In the genomic region with DNA sequence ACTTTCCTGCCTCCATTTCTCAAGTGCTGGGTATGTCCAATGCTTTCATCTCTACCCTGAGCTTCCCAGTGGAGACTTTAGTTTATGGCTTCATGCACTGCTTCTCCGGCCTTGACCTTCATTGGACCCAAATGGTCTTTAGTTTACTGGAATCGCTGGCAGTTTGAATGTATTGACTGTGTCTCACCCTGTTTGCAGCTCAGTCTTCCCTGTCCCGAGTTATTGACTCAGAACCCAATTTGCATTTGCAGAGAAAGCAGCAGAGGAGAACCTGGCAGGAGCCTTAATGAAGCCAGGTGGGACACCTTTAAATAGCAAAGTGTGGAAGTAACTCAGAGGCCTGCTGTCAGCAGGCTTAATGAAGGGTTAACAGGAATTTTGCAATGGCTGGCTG, we compare ENCODE assay signal across 28 mouse cellular contexts. TPM values are rescaled to one million over a fixed set of nuclear protein-coding genes. Genes with fewer than 3 reads are reported as not detected.
DNase-seq lines count a peak whose midpoint lies in the region; ATAC-seq and TF ChIP-seq lines count a peak whose summit lies in the region.
"Had no signal": no experiment of that assay in that cellular context is flagged by ENCODE, and none has a peak within 500 bp of the region (broad histone marks: within the 10 kb centered on the region; RNA-seq: fewer than 3 reads in every experiment).

No protein-coding gene starts in this region.

- no peak overlapping the region for H3K4me2 ChIP-seq in forebrain, embryonic 11.5 days (ENCODE audit: low read depth, low read length, severe bottlenecking)
- no peak overlapping the region for H3K4me2 ChIP-seq in kidney, embryonic 14.5 days (replicated peaks; ENCODE audit: low read depth, low read length)
- H3K4me2 ChIP-seq in CH12.LX (ENCODE audit: insufficient read depth, low read depth, poor library complexity, severe bottlenecking), result no peak overlapping the region
- H3K4me2 ChIP-seq: embryonic facial prominence, embryonic 13.5 days; heart, embryonic 15.5 days; liver, embryonic 15.5 days; lung, embryonic 15.5 days; midbrain, embryonic 15.5 days; neural tube, embryonic 13.5 days had no signal

- WGBS in forebrain, embryonic 11.5 days, result 36% methylated on average over 3 of the region's 3 CpGs
- WGBS in forebrain, embryonic 10.5 days, result 48% methylated on average over 3 of the region's 3 CpGs
- 18% methylated on average over 3 of the region's 3 CpGs for WGBS in kidney, embryonic 14.5 days
- 55% methylated on average over 3 of the region's 3 CpGs for whole genome bisulfite sequencing in embryonic facial prominence, embryonic 10.5 days

- H3K79me2 ChIP-seq in CH12.LX (replicated peaks; ENCODE audit: control insufficient read depth, extremely low read depth, insufficient read depth, poor library complexity, severe bottlenecking), result no peaks in the 10 kb centered on the region

- H3K9ac ChIP-seq in forebrain, embryonic 11.5 days (ENCODE audit: low read length), result no peak overlapping the region
- H3K9ac ChIP-seq in kidney, embryonic 14.5 days (ENCODE audit: low read depth, low read length), result no peak overlapping the region
- no peak overlapping the region for H3K9ac ChIP-seq in CH12.LX (ENCODE audit: insufficient read depth, low read depth)
- H3K9ac ChIP-seq: embryonic facial prominence, embryonic 13.5 days; heart, embryonic 15.5 days; liver, embryonic 15.5 days; lung, embryonic 15.5 days; midbrain, embryonic 15.5 days; neural tube, embryonic 13.5 days had no signal

- no peak overlapping the region for H3K27ac ChIP-seq in forebrain, embryonic 11.5 days (ENCODE audit: low read depth, low read length)
- H3K27ac ChIP-seq in forebrain, embryonic 10.5 days, result no peak overlapping the region
- H3K27ac ChIP-seq in kidney, embryonic 14.5 days (ENCODE audit: low read depth, low read length), result peak overlapping the region; percentile 14; the same call in 1 of the 2 replicates
- H3K27ac ChIP-seq in CH12.LX (ENCODE audit: insufficient read depth, low read depth), result no peak overlapping the region
- peak overlapping the region; percentile 5; the same call in 1 of the 2 replicates for H3K27ac ChIP-seq in embryonic facial prominence, embryonic 10.5 days (replicated peaks)
- H3K27ac ChIP-seq: embryonic facial prominence, embryonic 13.5 days; heart, embryonic 15.5 days; layer of hippocampus, adult 2 months; liver, embryonic 15.5 days; lung, embryonic 15.5 days; midbrain, embryonic 15.5 days; neural tube, embryonic 13.5 days had no signal

- dilution Hi-C loops in CH12.LX (cut with MboI; ENCODE audit: extremely low pct_ligation_motif_present, extremely low pct_unique_long_range_greater_than_20kb, low sequenced_read_pairs), result no loop called here

- H3K36me3 ChIP-seq in forebrain, embryonic 11.5 days (ENCODE audit: control insufficient read depth, insufficient read depth, low read length), result no peaks in the 10 kb centered on the region
- no peaks in the 10 kb centered on the region for H3K36me3 ChIP-seq in forebrain, embryonic 10.5 days (replicated peaks)
- no peaks in the 10 kb centered on the region for H3K36me3 ChIP-seq in kidney, embryonic 14.5 days (ENCODE audit: control insufficient read depth, insufficient read depth, low read length)
- no peaks in the 10 kb centered on the region for H3K36me3 ChIP-seq in CH12.LX (replicated peaks in 1 of 2; ENCODE audit: control insufficient read depth in 1 of 2, insufficient read depth in 1 of 2, low read length in 1 of 2)
- H3K36me3 ChIP-seq in embryonic facial prominence, embryonic 10.5 days (replicated peaks), result no peaks in the 10 kb centered on the region
- H3K36me3 ChIP-seq: embryonic facial prominence, embryonic 13.5 days; heart, embryonic 15.5 days; liver, embryonic 15.5 days; lung, embryonic 15.5 days; midbrain, embryonic 15.5 days; neural tube, embryonic 13.5 days had no signal

- no peak for TF ChIP-seq POLR2A in CH12.LX (IDR thresholded peaks at IDR 0.05; ENCODE audit: low read depth, low read length)

- TF ChIP-seq EP300 in CH12.LX (IDR thresholded peaks at IDR 0.05; ENCODE audit: low read length), result no peak

- peak; percentile 11; the same call in 1 of the 2 replicates for ATAC-seq in forebrain, embryonic 11.5 days (replicated peaks; ENCODE audit: low FRiP score)
- ATAC-seq in kidney, embryonic 14.5 days (ENCODE audit: low FRiP score, low TSS enrichment), result peak; percentile 64
- ATAC-seq in megakaryocyte progenitor cell, adult 5-6 weeks (replicated peaks; ENCODE audit: poor library complexity), result no peak
- ATAC-seq: activated CD4-positive, CD25-positive, alpha-beta regulatory T cell, adult 4 months had no signal

- no peaks in the 10 kb centered on the region for H3K9me3 ChIP-seq in forebrain, embryonic 11.5 days (ENCODE audit: control insufficient read depth, low read length)
- H3K9me3 ChIP-seq in forebrain, embryonic 10.5 days, result no peaks in the 10 kb centered on the region
- H3K9me3 ChIP-seq in kidney, embryonic 14.5 days (ENCODE audit: control insufficient read depth, low read length), result no peaks in the 10 kb centered on the region
- H3K9me3 ChIP-seq in CH12.LX (replicated peaks; ENCODE audit: low read length), result no peaks in the 10 kb centered on the region
- no peaks in the 10 kb centered on the region for H3K9me3 ChIP-seq in embryonic facial prominence, embryonic 10.5 days
- H3K9me3 ChIP-seq: embryonic facial prominence, embryonic 13.5 days; heart, embryonic 15.5 days; liver, embryonic 15.5 days; lung, embryonic 15.5 days; midbrain, embryonic 15.5 days; neural tube, embryonic 13.5 days had no signal

- H3K4me3 ChIP-seq in forebrain, embryonic 11.5 days (ENCODE audit: low read depth, low read length), result no peak overlapping the region
- no peak overlapping the region for H3K4me3 ChIP-seq in forebrain, embryonic 10.5 days
- no peak overlapping the region for H3K4me3 ChIP-seq in kidney, embryonic 14.5 days (ENCODE audit: low read length)
- no peak overlapping the region for H3K4me3 ChIP-seq in CH12.LX (replicated peaks in 1 of 3; ENCODE audit: low read depth in 2 of 3, low read length in 2 of 3, poor library complexity in 1 of 3)
- no peak overlapping the region for H3K4me3 ChIP-seq in embryonic facial prominence, embryonic 10.5 days
- H3K4me3 ChIP-seq: embryonic facial prominence, embryonic 13.5 days; erythroblast, embryonic 14.5 days; heart, embryonic 15.5 days; layer of hippocampus, adult 2 months; liver, embryonic 15.5 days; lung, embryonic 15.5 days; midbrain, embryonic 15.5 days; neural tube, embryonic 13.5 days had no signal

- in situ Hi-C loops in CH12.LX (cut with MboI; ENCODE audit: low pct_ligation_motif_present, low pct_unique_long_range_greater_than_20kb, low sequenced_read_pairs), result no loop called here

- no peaks in the 10 kb centered on the region for H3K4me1 ChIP-seq in forebrain, embryonic 11.5 days (replicated peaks; ENCODE audit: control insufficient read depth, insufficient read depth, low read length)
- peaks cover 24% of the 10 kb centered on the region for H3K4me1 ChIP-seq in forebrain, embryonic 10.5 days
- peaks cover 11% of the 10 kb centered on the region; the same call in 1 of the 2 replicates for H3K4me1 ChIP-seq in kidney, embryonic 14.5 days (ENCODE audit: control insufficient read depth, insufficient read depth, low read length)
- peaks cover 0 to 44% of the 10 kb centered on the region in 2 experiments; a peak in 3 of 4 replicates for H3K4me1 ChIP-seq in CH12.LX (ENCODE audit: control insufficient read depth in 1 of 2, insufficient read depth in 2 of 2)
- H3K4me1 ChIP-seq in embryonic facial prominence, embryonic 10.5 days, result peaks cover 34% of the 10 kb centered on the region
- H3K4me1 ChIP-seq: heart, embryonic 15.5 days; liver, embryonic 15.5 days; midbrain, embryonic 15.5 days had no signal

- no peak for DNase-seq in forebrain, embryonic 11.5 days (ENCODE audit: low spot score)
- DNase-seq in forebrain, embryonic 10.5 days (ENCODE audit: extremely low spot score, low spot score), result no peak
- DNase-seq in kidney, adult 18-20 months, result no peak
- DNase-seq in CH12.LX (ENCODE audit: extremely low read depth), result peak; percentile 45
- no peak for DNase-seq in embryonic facial prominence, embryonic 10.5 days (ENCODE audit: low spot score)
- no peak for DNase-seq in gastrocnemius, postnatal 10 days
- DNase-seq: adrenal gland, adult 8-10 months; cerebellum, adult 11-12 months; gastrocnemius, postnatal 36 days; heart, postnatal 36 days; kidney, adult 8-10 months; liver; thymus, postnatal 25 days had no signal

- TF ChIP-seq CTCF in CH12.LX (conservative IDR thresholded peaks at IDR 0.05 in 1 of 2, IDR thresholded peaks at IDR 0.05 in 1 of 2; ENCODE audit: low read depth in 2 of 2, low read length in 2 of 2), result no peak

- H3K27me3 ChIP-seq in forebrain, embryonic 11.5 days (ENCODE audit: control insufficient read depth, insufficient read depth, low read length), result no peaks in the 10 kb centered on the region
- H3K27me3 ChIP-seq in forebrain, embryonic 10.5 days (ENCODE audit: poor library complexity, severe bottlenecking), result no peaks in the 10 kb centered on the region
- no peaks in the 10 kb centered on the region for H3K27me3 ChIP-seq in kidney, embryonic 14.5 days (ENCODE audit: control insufficient read depth, insufficient read depth, low read length)
- no peaks in the 10 kb centered on the region for H3K27me3 ChIP-seq in CH12.LX (replicated peaks)
- H3K27me3 ChIP-seq in embryonic facial prominence, embryonic 10.5 days (replicated peaks; ENCODE audit: low read depth, poor library complexity, severe bottlenecking), result no peaks in the 10 kb centered on the region
- H3K27me3 ChIP-seq: embryonic facial prominence, embryonic 13.5 days; heart, embryonic 15.5 days; liver, embryonic 15.5 days; lung, embryonic 15.5 days; midbrain, embryonic 15.5 days; neural tube, embryonic 13.5 days had no signal

- TF ChIP-seq RAD21 in CH12.LX (IDR thresholded peaks at IDR 0.05; ENCODE audit: low read depth, low read length), result no peak

TF ChIP-seq in CH12.LX, 34 proteins besides CTCF, POLR2A, EP300 and RAD21 (continues in another document):
- TF ChIP-seq NELFE (IDR thresholded peaks at IDR 0.05; ENCODE audit: low read depth, low read length) (no peak), GABPA (IDR thresholded peaks at IDR 0.05; ENCODE audit: insufficient replicate concordance, low read depth, low read length) (no peak), SMC3 (IDR thresholded peaks at IDR 0.05; ENCODE audit: low read depth, low read length) (no peak), MAX (IDR thresholded peaks at IDR 0.05; ENCODE audit: low read length) (no peak), MEF2A (IDR thresholded peaks at IDR 0.05; ENCODE audit: borderline replicate concordance, low read depth, low read length) (no peak)

RNA-seq across cellular contexts. Expression of a gene that starts 37.2 kb away (rescaled TPM):
- not detected in 2 replicates for polyA plus RNA-seq in forebrain, embryonic 11.5 days (2014; fragmentation: Nextera tagmentation; extraction: Ambion mirVana)
- polyA plus RNA-seq in forebrain, embryonic 10.5 days (2016; fragmentation: Nextera tagmentation; extraction: Ambion mirVana), result 0.14 and 0.22 TPM in 2 replicates
- 0.29 and 0.31 TPM in 2 replicates for polyA plus RNA-seq in kidney, embryonic 14.5 days (2014; fragmentation: Nextera tagmentation; extraction: Ambion mirVana)
- total RNA-seq in CH12.LX (2012; rRNA removed) (not detected in 2 replicates), CH12.LX (2014; rRNA removed) (not detected in 2 replicates)
- not detected in 2 replicates for polyA plus RNA-seq in CH12.LX (2012; ENCODE audit: insufficient read length, low read depth)
- 0.27 TPM in 1 of 2 replicates, not detected in the other for polyA plus RNA-seq in embryonic facial prominence, embryonic 10.5 days (2016; fragmentation: Nextera tagmentation; extraction: Ambion mirVana)
- 0.20 and 0.37 TPM in 2 replicates for total RNA-seq in megakaryocyte progenitor cell, adult 5-6 weeks (2015)
- not detected in 2 replicates for total RNA-seq in megakaryocyte progenitor cell, adult 5-6 weeks (2017)
- under 1 TPM; 0.45 to 0.77 TPM for total RNA-seq in gastrocnemius, postnatal 10 days (2021)
- total RNA-seq: ES-E14; layer of hippocampus, adult 2 months; layer of hippocampus, postnatal 36 days; left cerebral cortex, postnatal 14 days; megakaryocyte-erythroid progenitor cell, adult 5-6 weeks had no signal
- polyA plus RNA-seq: activated CD4-positive, CD25-positive, alpha-beta regulatory T cell, adult 4 months; embryonic facial prominence, embryonic 13.5 days; lung, embryonic 15.5 days had no signal

Comparison
In these comparisons a context has a peak if more than half of its experiments do, and no peak if none do; other contexts are left out.
1. H3K27ac ChIP-seq: peak in kidney, embryonic 14.5 days (single experiment) and embryonic facial prominence, embryonic 10.5 days (single experiment); none in forebrain, embryonic 11.5 days (single experiment), forebrain, embryonic 10.5 days (single experiment) and CH12.LX (single experiment).